Mouse (Mus musculus): ENCODE measurements at regions not wholly inside any gene's neighbourhood (a gene's known extent, or its start where the extent isn't known, plus 50 kb on each side); places are given as distances from the start of the nearest gene placed in this dataset.

GRCm38 (mm10) chr8:41703927-41704924 lies 287.4 kb upstream of the Frg1 start:
- no peak for DNase-seq (ENCODE audit: low read depth, low spot score)
